Mouse (Mus musculus) megakaryocyte, embryonic 14.5 days (primary cell): ENCODE measurements around the gene Arrdc3.

Experiments used
- FLI1 ChIP-seq: IDR thresholded peaks from 2 replicates; pipeline ENCODE4 v1.6.1; 2012; ENCODE audit warnings: low read length, inconsistent platforms, mixed read lengths
- GATA1 ChIP-seq: IDR thresholded peaks from 3 replicates; pipeline ENCODE4 v1.6.1; 2012; ENCODE audit warnings: mixed read lengths, low read length, inconsistent platforms, borderline replicate concordance

DNA sequence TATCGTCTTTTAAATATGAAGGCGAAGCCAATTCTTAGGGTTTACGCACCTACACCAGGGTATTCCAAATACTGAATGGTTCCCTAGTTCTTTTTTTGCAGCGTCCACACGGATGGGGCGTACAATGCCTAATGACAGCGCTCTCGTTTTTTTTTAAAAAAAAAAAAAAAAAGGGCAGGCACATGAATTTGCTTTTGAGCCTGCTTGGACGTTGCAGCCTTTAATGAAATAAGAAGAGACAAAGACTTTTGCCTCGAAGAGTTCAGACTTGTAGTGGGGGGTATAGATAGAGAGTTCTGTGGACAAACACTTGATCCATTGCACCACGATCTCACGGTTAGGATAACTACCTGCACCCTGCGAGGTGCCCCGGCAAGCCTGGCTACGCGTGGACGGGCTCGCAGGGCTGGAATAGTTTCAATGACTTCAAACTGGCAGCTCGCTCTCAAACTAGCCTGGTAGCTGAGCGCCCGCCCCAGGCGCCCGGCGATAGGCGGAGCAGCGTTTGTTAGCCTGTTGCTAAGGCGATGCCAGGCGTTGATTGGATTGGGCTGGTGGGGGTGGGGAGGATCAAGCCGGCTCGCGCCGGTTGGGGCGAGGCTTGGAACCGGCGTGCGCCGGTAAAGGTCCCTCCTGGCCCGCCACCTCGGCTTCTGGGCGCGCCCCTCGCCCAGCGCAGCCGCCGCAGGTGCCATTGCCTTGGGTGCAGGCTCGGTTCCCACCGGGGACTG is 2.1 kb downstream of the Arrdc3 start:
- no peak for TF ChIP-seq GATA1
- no peak for TF ChIP-seq FLI1
